Mouse (Mus musculus) kidney, adult 2 months (tissue): Measurements from ENCODE around the gene Rap1gap2. TPM values are rescaled to one million over a fixed set of nuclear protein-coding genes. Genes with fewer than 3 reads are reported as not detected.

Experiments
- DNase-seq: peaks from one replicate; pipeline ENCODE4 v3.0.0; 2021
- H3K27ac ChIP-seq: fragments of 200-500 bp; 2 replicates; pipeline ENCODE4 v1.5.1; 2012; ENCODE audit warnings: low read depth, low read length, control low read depth, inconsistent platforms; ENCODE audit not compliant: insufficient read depth
- H3K27me3 ChIP-seq: fragments of 200-500 bp; replicated peaks from 2 replicates; pipeline ENCODE4 v1.6.1; 2012; ENCODE audit warnings: mild to moderate bottlenecking, moderate library complexity, low read length, inconsistent platforms; ENCODE audit not compliant: control insufficient read depth, insufficient read depth
- H3K36me3 ChIP-seq: fragments of 200-500 bp; 2 replicates; pipeline ENCODE4 v1.6.1; 2012; ENCODE audit warnings: mild to moderate bottlenecking, moderate library complexity, low read length, inconsistent platforms; ENCODE audit not compliant: control insufficient read depth, insufficient read depth
- H3K4me1 ChIP-seq: fragments of 200-500 bp; 2 replicates; pipeline ENCODE4 v1.6.1; 2011; ENCODE audit warnings: low read length; ENCODE audit not compliant: control insufficient read depth, insufficient read depth
- H3K4me3 ChIP-seq: fragments of 200-500 bp; 2 replicates; pipeline ENCODE4 v1.5.1; 2011; ENCODE audit warnings: mild to moderate bottlenecking, low read depth, low read length, control low read depth; ENCODE audit not compliant: insufficient read depth
- CTCF ChIP-seq: fragments of 200-500 bp; conservative IDR thresholded peaks from 2 replicates; pipeline ENCODE4 v1.5.1; 2011; ENCODE audit warnings: low read depth, mild to moderate bottlenecking, control low read depth, low read length, moderate library complexity, mixed read lengths; ENCODE audit not compliant: insufficient read depth, insufficient read length
- POLR2A ChIP-seq: fragments of 200-500 bp; IDR thresholded peaks from one replicate; pipeline ENCODE4 v1.6.1; 2011; ENCODE audit warnings: low read depth, low read length, control low read depth
- WGBS: fragments of 180-500 bp; shearing (Covaris S2); methylation state at CpG from one replicate; pipeline ENCODE4 v1.1.7; 2018; 5-methylcytosine and 5-hydroxymethylcytosine counted together
- polyA plus RNA-seq: library from polyadenylated mRNA; depleted of rRNA; stranded (reverse); fragments of >200 nt; gene quantifications from 2 replicates; pipeline ENCODE4 v1.2.3, GENCODE M21; 2012

The Rap1gap2 gene
- polyA plus RNA-seq, 1 experiment: 24.9 TPM

DNA sequence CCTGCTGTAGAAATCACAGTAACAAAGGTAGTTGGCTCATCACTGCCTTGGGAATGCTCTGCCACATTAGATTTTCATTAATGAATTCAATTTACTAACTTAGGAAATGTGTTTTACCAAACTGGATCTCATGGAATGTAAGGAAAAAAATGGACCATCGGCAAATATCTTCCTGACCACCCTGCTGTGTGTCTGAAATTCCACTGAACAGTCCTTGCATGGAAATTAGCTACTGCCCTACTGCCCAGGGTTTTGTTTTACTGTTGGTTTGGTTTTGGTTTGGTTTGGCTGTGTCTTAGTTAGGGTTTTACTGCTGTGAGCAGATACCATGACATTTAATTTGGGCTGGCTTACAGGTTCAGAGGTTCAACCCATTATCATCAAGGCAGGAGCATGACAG is 8.4 kb downstream of the Rap1gap2 start:
- DNase-seq: no peak
- H3K27ac ChIP-seq: no peak overlapping the region
- WGBS: 57% methylated on average over 1 of the region's 1 CpGs

DNA sequence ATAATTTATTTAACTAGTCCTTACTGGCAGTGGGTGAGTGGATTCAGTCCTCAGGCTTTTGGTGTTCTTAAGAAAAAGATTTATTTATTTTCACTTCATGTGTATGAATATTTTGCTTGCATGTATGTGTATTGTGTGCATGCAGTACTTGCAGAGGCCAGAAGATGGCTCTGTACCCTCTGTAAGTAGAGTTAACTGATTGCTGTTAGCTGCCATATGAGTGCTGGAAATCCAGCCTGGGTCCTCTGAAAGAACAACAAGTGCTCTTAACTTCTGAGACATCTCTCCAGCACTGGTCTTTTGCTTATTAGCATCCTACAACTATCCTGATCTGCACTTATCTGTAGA is 12.8 kb downstream of the Rap1gap2 start:
- DNase-seq: no peak
- H3K36me3 ChIP-seq: no peaks in the 10 kb centered on the region
- no peak for TF ChIP-seq CTCF
- TF ChIP-seq POLR2A: no peak

More for the DNA sequence above, 8.4 kb downstream of the Rap1gap2 start:
- H3K27me3 ChIP-seq: no peaks in the 10 kb centered on the region
- H3K4me1 ChIP-seq: no peaks in the 10 kb centered on the region
- TF ChIP-seq POLR2A (no peak), CTCF (no peak)
- no peaks in the 10 kb centered on the region for H3K36me3 ChIP-seq
- no peak overlapping the region for H3K4me3 ChIP-seq

DNA sequence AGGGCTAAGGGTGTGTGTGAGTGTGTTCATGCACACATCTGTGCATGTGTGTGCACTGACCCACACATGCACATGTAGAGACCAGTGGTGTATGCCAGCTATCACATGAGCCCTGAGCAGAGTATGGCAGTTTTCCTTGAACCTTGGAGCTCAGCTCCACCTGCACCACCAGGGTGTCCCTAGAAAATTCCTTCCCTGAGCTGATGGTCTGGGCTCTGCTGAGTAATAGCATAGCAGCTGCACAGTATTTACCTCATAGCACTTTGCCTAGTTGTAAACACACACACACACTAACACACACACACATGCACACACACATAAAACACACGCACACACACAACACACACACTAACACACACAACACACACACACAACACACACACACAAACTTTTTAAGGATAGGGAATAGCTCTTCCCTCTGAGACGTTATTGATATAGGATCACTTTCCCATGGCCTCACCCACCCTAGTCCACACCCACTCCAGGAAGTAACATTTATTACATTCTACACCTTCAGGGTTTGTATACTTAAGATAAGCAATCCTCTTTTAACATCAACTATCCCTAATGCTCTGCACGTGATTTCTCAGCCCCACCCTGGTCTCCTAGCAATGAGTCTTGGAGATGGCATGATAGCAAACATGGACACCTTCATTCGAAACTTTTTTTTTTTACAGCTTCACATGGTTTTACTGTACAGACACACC is 13.3 kb downstream of the Rap1gap2 start:
- no peak for DNase-seq
- Histone ChIP-seq H3K36me3 (no peaks in the 10 kb centered on the region), H3K4me1 (no peaks in the 10 kb centered on the region), H3K27ac (no peak overlapping the region), H3K4me3 (no peak overlapping the region), H3K27me3 (no peaks in the 10 kb centered on the region)
- TF ChIP-seq CTCF: no peak
- no peak for TF ChIP-seq POLR2A
- 77% methylated on average over 4 of the region's 4 CpGs for WGBS

More for the DNA sequence above, 12.8 kb downstream of the Rap1gap2 start:
- no peaks in the 10 kb centered on the region for H3K27me3 ChIP-seq
- H3K4me1 ChIP-seq: no peaks in the 10 kb centered on the region
- H3K4me3 ChIP-seq: no peak overlapping the region
- no peak overlapping the region for H3K27ac ChIP-seq

DNA sequence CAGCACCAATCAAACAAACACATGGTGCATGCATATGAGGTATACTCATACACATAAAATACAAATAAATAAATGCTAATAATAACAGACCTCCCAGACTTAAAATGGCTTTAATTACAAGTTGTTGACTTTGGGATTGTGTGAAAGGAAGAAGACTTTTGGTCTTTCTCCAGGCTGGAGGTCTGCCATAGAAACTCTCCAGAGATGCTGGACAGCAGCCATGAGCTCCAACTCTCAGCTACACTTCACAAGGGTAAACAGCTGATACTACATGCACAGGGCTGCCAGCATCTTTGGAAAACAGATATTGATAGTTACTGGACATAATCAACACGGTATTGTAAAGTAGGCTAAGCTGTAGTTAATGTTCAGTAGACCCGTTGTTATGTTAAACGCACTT is 18.5 kb downstream of the Rap1gap2 start:
- Histone ChIP-seq H3K27ac (no peak overlapping the region), H3K36me3 (no peaks in the 10 kb centered on the region), H3K27me3 (no peaks in the 10 kb centered on the region), H3K4me1 (no peaks in the 10 kb centered on the region), H3K4me3 (no peak overlapping the region)
- TF ChIP-seq POLR2A (no peak), CTCF (no peak)
- 79% methylated on average over 3 of the region's 3 CpGs for WGBS
- no peak for DNase-seq

DNA sequence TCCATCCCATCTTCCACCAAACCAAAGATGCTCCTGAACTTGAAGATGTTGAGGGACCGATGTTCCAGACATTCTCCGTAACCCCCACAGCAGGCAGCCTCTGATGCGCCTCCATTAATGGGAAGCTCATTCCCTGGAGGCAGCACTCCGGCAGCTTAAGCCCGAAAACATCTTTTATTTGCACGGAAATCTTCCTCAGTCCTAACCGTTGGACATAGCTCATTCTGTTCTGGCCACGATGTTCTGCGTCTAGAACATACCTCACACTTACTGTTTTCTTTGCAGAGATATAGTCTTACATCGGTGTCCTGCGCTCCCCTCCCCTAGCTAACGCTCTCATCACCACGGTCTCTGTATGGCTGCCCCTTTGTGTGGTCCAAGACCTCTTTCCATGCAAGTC is 20.0 kb downstream of the Rap1gap2 start:
- H3K36me3 ChIP-seq: no peaks in the 10 kb centered on the region
- no peaks in the 10 kb centered on the region for H3K4me1 ChIP-seq
- no peak overlapping the region for H3K27ac ChIP-seq
- 37% methylated on average over 13 of the region's 13 CpGs for WGBS
- DNase-seq: no peak
- no peak for TF ChIP-seq POLR2A
- no peak for TF ChIP-seq CTCF
- H3K27me3 ChIP-seq: no peaks in the 10 kb centered on the region
- no peak overlapping the region for H3K4me3 ChIP-seq

DNA sequence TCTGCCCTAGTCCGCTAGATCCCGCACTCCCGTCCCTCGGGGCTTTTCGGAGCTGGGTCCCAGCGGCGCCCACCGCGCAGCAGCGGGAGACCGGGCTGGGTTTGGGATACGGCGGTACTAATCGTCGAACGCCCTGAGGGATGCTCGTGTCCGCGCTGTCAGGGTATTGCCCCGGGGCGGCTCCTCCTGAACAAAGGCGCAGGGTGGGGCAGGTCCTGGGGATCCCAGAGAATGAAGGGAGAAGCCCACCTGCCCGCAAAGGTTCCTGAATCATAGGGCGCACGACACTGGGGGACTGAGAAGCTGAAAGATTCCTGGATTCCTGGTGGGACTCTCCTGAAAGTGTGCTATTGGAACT is 20.5 kb downstream of the Rap1gap2 start:
- no peaks in the 10 kb centered on the region for H3K4me1 ChIP-seq
- TF ChIP-seq CTCF (no peak), POLR2A (no peak)
- no peak overlapping the region for H3K4me3 ChIP-seq
- no peaks in the 10 kb centered on the region for H3K27me3 ChIP-seq
- no peak overlapping the region for H3K27ac ChIP-seq
- no peaks in the 10 kb centered on the region for H3K36me3 ChIP-seq
- DNase-seq: no peak
- 1% methylated on average over 25 of the region's 25 CpGs for WGBS

DNA sequence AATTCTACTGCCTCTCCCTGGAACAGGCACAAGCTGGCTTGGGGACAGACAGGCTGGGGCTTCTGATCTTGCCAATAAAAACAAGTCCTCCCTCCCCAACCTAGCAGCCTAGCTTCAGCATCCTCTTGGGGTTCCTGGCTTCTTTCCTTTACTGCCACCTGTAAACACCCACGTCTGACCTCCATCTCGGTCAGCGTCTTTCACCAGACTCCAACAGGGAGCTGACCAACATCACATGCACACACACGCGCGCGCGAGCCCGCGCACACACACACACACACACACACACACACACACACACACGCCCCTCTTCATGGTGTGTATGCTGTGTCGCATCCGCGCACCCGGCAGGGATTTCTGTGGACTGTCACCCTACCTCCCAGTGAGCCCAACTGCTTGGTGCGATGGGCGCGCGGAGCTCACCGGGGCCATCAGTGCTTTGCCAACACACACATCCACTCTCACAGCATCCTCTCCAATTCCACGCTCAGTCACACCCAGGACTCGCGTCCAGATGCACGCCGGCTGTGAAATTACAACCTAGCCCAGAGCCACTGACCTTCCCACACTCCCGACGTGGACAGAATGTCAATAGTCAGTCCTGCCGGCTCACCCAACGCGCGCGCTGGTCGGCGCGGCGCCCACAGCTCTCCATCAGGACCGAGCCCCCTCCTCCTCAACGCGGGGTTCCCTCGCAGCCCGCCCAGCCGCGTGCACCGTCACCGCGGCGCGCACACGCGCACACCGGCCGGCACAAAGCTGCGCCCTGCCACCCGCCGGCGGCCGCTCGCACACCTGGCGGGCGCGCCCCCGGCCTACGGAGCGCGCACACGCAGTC is 21.1 kb downstream of the Rap1gap2 start:
- TF ChIP-seq POLR2A (no peak), CTCF (no peak)
- H3K27me3 ChIP-seq: no peaks in the 10 kb centered on the region
- 3% methylated on average over 66 of the region's 66 CpGs for WGBS
- no peak for DNase-seq
- no peaks in the 10 kb centered on the region for H3K4me1 ChIP-seq
- H3K36me3 ChIP-seq: no peaks in the 10 kb centered on the region
- H3K4me3 ChIP-seq: no peak overlapping the region
- no peak overlapping the region for H3K27ac ChIP-seq
